Comparison of ENCODE assay signal across 8 mouse cellular contexts in the genomic region with DNA sequence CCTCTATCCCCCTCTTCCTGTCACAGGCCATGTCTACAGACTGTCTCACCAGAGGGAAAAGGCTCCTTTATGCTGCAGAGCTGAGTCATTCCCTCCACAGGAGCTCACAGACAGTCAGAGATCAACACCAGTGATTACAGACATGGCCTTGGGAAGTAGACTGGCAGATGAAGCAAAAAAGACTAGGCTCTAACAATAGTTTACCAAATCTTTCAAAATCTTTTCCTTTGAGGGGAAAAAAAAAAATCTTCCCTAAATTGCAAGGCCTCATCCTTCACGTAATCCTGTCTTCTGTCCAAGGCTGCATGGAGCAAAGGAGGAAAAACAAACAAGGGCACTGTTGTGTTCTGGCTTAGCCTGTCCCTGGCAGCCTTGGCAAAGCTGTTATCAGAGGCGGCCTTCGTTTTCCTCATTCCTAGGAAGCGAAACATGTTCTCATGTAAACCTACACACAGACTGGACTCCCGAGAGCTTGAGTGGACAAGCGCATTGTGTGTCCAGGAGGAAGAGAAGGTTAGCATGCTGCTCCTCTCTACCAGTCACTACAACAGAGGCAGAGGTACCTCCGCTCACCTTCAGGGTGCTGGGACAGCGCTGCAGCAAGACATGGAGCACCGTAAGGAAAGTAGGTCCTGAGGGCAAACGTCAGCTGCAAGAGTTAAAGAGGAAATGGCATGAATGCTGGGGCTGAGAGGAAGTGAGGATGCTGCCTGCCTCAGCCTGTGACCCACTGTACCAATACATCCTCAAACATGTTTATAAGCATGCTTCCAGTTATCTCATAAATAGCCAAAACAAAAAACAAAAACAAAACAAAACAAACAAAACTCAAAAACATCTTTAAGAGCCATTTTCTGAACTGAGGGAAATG.
DNase-seq lines count a peak whose midpoint lies in the region; ATAC-seq and TF ChIP-seq lines count a peak whose summit lies in the region.

No protein-coding gene starts in this region.

- DNase-seq in kidney, postnatal 4 days: no peak
- DNase-seq in MEL (ENCODE audit: low read depth, low spot score): peak; percentile 83
- DNase-seq in liver, embryonic 13.5 days: peak; percentile 35
- DNase-seq in gastrocnemius, postnatal 10 days: no peak
- DNase-seq in frontal cortex, postnatal 14 days (ENCODE audit: low spot score in 2 of 2): no peak
- DNase-seq in urinary bladder, postnatal 36 days (ENCODE audit: low spot score in 2 of 2): no peak

- no peak for TF ChIP-seq CTCF in MEL (IDR thresholded peaks at IDR 0.05 in 2 of 3, conservative IDR thresholded peaks at IDR 0.05 in 1 of 3; ENCODE audit: control insufficient read depth in 1 of 3, insufficient read depth in 1 of 3, low read depth in 2 of 3, low read length in 3 of 3, poor library complexity in 1 of 3, severe bottlenecking in 1 of 3)

- H3K27ac ChIP-seq in kidney, embryonic 14.5 days (ENCODE audit: low read depth, low read length): peak overlapping the region; percentile 65
- peak overlapping the region; percentile 51 for H3K27ac ChIP-seq in MEL (ENCODE audit: control insufficient read depth, low read depth, low read length)
- H3K27ac ChIP-seq in embryonic facial prominence, embryonic 12.5 days: peak overlapping the region; percentile 77
- H3K27ac ChIP-seq in liver, embryonic 13.5 days: no peak overlapping the region

- ATAC-seq in kidney, embryonic 14.5 days (ENCODE audit: low FRiP score, low TSS enrichment): no peak
- no peak for ATAC-seq in embryonic facial prominence, embryonic 12.5 days (ENCODE audit: insufficient number of reproducible peaks, insufficient read depth, low FRiP score, low TSS enrichment)
- ATAC-seq in liver, embryonic 13.5 days (ENCODE audit: low read depth): peak; percentile 52; the same call in 1 of the 2 replicates

- H3K4me3 ChIP-seq in kidney, embryonic 14.5 days (ENCODE audit: low read length): no peak overlapping the region
- no peak overlapping the region for H3K4me3 ChIP-seq in MEL (ENCODE audit: control insufficient read depth in 1 of 2, insufficient read depth in 1 of 2, low read depth in 2 of 2, low read length in 2 of 2)
- no peak overlapping the region for H3K4me3 ChIP-seq in embryonic facial prominence, embryonic 12.5 days
- no peak overlapping the region for H3K4me3 ChIP-seq in liver, embryonic 13.5 days (replicated peaks)

- H3K4me1 ChIP-seq in kidney, embryonic 14.5 days (ENCODE audit: control insufficient read depth, insufficient read depth, low read length): peaks cover 31% of the 10 kb centered on the region
- H3K4me1 ChIP-seq in MEL (ENCODE audit: control insufficient read depth in 1 of 2, insufficient read depth in 2 of 2, low read length in 2 of 2): peaks cover 6 to 20% of the 10 kb centered on the region in 2 experiments
- peaks cover 44% of the 10 kb centered on the region for H3K4me1 ChIP-seq in embryonic facial prominence, embryonic 12.5 days
- peaks cover 31% of the 10 kb centered on the region for H3K4me1 ChIP-seq in liver, embryonic 13.5 days (replicated peaks)

- H3K9ac ChIP-seq in kidney, embryonic 14.5 days (ENCODE audit: low read depth, low read length): no peak overlapping the region
- no peak overlapping the region for H3K9ac ChIP-seq in MEL (ENCODE audit: control insufficient read depth, low read depth, low read length, poor library complexity, severe bottlenecking)
- H3K9ac ChIP-seq in embryonic facial prominence, embryonic 12.5 days: no peak overlapping the region
- H3K9ac ChIP-seq in liver, embryonic 13.5 days: no peak overlapping the region

- TF ChIP-seq RAD21 in MEL (IDR thresholded peaks at IDR 0.05; ENCODE audit: low read depth, low read length): no peak

- TF ChIP-seq POLR2A in MEL (IDR thresholded peaks at IDR 0.05; ENCODE audit: control insufficient read depth in 1 of 2, insufficient read depth in 1 of 2, low read depth in 1 of 2, low read length in 2 of 2, poor library complexity in 1 of 2): no peak

- TF ChIP-seq EP300 in MEL (IDR thresholded peaks at IDR 0.05; ENCODE audit: low read depth in 1 of 2, low read length in 2 of 2): peak; percentile 36 to 42; a peak in 2 of 4 replicates

- 70% methylated on average over 10 of the region's 10 CpGs for WGBS in kidney, embryonic 14.5 days
- WGBS in embryonic facial prominence, embryonic 12.5 days: 49% methylated on average over 10 of the region's 10 CpGs
- 53% methylated on average over 10 of the region's 10 CpGs for WGBS in liver, embryonic 13.5 days (ENCODE audit: insufficient replicate concordance)

- H3K79me2 ChIP-seq in MEL (ENCODE audit: control insufficient read depth, insufficient read depth, low read length, poor library complexity): no peaks in the 10 kb centered on the region

- H3K27me3 ChIP-seq in kidney, embryonic 14.5 days (ENCODE audit: control insufficient read depth, insufficient read depth, low read length): no peaks in the 10 kb centered on the region
- H3K27me3 ChIP-seq in MEL (ENCODE audit: control insufficient read depth in 1 of 2, insufficient read depth in 2 of 2, low read length in 2 of 2): no peaks in the 10 kb centered on the region
- H3K27me3 ChIP-seq in embryonic facial prominence, embryonic 12.5 days: no peaks in the 10 kb centered on the region
- H3K27me3 ChIP-seq in liver, embryonic 13.5 days: no peaks in the 10 kb centered on the region

- no peak overlapping the region for H3K4me2 ChIP-seq in kidney, embryonic 14.5 days (replicated peaks; ENCODE audit: low read depth, low read length)
- no peak overlapping the region for H3K4me2 ChIP-seq in embryonic facial prominence, embryonic 12.5 days (replicated peaks)
- H3K4me2 ChIP-seq in liver, embryonic 13.5 days: no peak overlapping the region

- no peaks in the 10 kb centered on the region for H3K9me3 ChIP-seq in kidney, embryonic 14.5 days (ENCODE audit: control insufficient read depth, low read length)
- no peaks in the 10 kb centered on the region for H3K9me3 ChIP-seq in MEL (replicated peaks; ENCODE audit: insufficient read depth, low read length)
- H3K9me3 ChIP-seq in embryonic facial prominence, embryonic 12.5 days: no peaks in the 10 kb centered on the region
- no peaks in the 10 kb centered on the region for H3K9me3 ChIP-seq in liver, embryonic 13.5 days (replicated peaks)

- no peaks in the 10 kb centered on the region for H3K36me3 ChIP-seq in kidney, embryonic 14.5 days (ENCODE audit: control insufficient read depth, insufficient read depth, low read length)
- peaks cover 0 to 17% of the 10 kb centered on the region in 2 experiments; a peak in 2 of 4 replicates for H3K36me3 ChIP-seq in MEL (ENCODE audit: control insufficient read depth in 1 of 2, insufficient read depth in 2 of 2, low read length in 2 of 2)
- no peaks in the 10 kb centered on the region for H3K36me3 ChIP-seq in embryonic facial prominence, embryonic 12.5 days
- H3K36me3 ChIP-seq in liver, embryonic 13.5 days: 0 out of 2 replicates have a peak, but pooled peaks cover 9% of the 10 kb centered on the region

TF ChIP-seq in MEL, 35 proteins besides CTCF, POLR2A, EP300 and RAD21 (continues in another document):
- TF ChIP-seq RCOR1 (IDR thresholded peaks at IDR 0.05; ENCODE audit: low read depth, low read length) (0 out of 2 replicates have a peak, but pooled peaks have one; percentile 5), CHD2 (IDR thresholded peaks at IDR 0.05; ENCODE audit: low read length) (no peak), SMC3 (IDR thresholded peaks at IDR 0.05; ENCODE audit: low read depth, low read length) (no peak), POLR2AphosphoS2 (IDR thresholded peaks at IDR 0.05; ENCODE audit: low read length) (no peak), TCF12 (IDR thresholded peaks at IDR 0.05; ENCODE audit: low read depth, low read length) (no peak), TAL1 (IDR thresholded peaks at IDR 0.05; ENCODE audit: low read length) (no peak), ZNF384 (IDR thresholded peaks at IDR 0.05; ENCODE audit: low read depth, low read length) (no peak), ZMIZ1 (IDR thresholded peaks at IDR 0.05; ENCODE audit: low read depth, low read length) (no peak), BHLHE40 (IDR thresholded peaks at IDR 0.05; ENCODE audit: borderline replicate concordance, low read depth, low read length) (no peak), MYC (IDR thresholded peaks at IDR 0.05; ENCODE audit: low read depth, low read length) (no peak), GABPA (IDR thresholded peaks at IDR 0.05; ENCODE audit: low read depth, low read length) (no peak), E2F4 (IDR thresholded peaks at IDR 0.05; ENCODE audit: borderline replicate concordance, low read depth, low read length) (no peak), HCFC1 (IDR thresholded peaks at IDR 0.05; ENCODE audit: low read depth, low read length) (no peak), ELF1 (IDR thresholded peaks at IDR 0.05; ENCODE audit: low read depth, low read length) (no peak), TBP (IDR thresholded peaks at IDR 0.05; ENCODE audit: low read depth, low read length) (peak; percentile 66), MAX (IDR thresholded peaks at IDR 0.05; ENCODE audit: low read length) (no peak), UBTF (IDR thresholded peaks at IDR 0.05; ENCODE audit: borderline replicate concordance, insufficient read depth, low read depth, low read length) (no peak), MAFK (IDR thresholded peaks at IDR 0.05; ENCODE audit: borderline replicate concordance, low read depth, low read length) (no peak), SIN3A (IDR thresholded peaks at IDR 0.05; ENCODE audit: low read length) (peak; percentile 24; the same call in 1 of the 2 replicates), MXI1 (IDR thresholded peaks at IDR 0.05; ENCODE audit: low read depth, low read length) (peak; percentile 57; the same call in 1 of the 2 replicates), KAT2A (conservative IDR thresholded peaks at IDR 0.05; ENCODE audit: low read depth, low read length) (no peak), JUND (IDR thresholded peaks at IDR 0.05; ENCODE audit: low read depth, low read length) (no peak), ZC3H11A (IDR thresholded peaks at IDR 0.05; ENCODE audit: low read depth, low read length) (no peak; the same call in 1 of the 2 replicates), USF2 (IDR thresholded peaks at IDR 0.05; ENCODE audit: borderline replicate concordance in 1 of 2, insufficient read depth in 1 of 2, low read depth in 1 of 2, low read length in 2 of 2) (no peak), NRF1 (IDR thresholded peaks at IDR 0.05; ENCODE audit: insufficient read depth, low read depth, low read length, poor library complexity, severe bottlenecking) (no peak), CHD1 (IDR thresholded peaks at IDR 0.05; ENCODE audit: low read depth, low read length) (no peak), GATA1 (IDR thresholded peaks at IDR 0.05; ENCODE audit: low read depth, low read length) (peak; percentile 96), MEF2A (IDR thresholded peaks at IDR 0.05; ENCODE audit: extremely low read depth, insufficient replicate concordance, low read depth, low read length, poor library complexity, severe bottlenecking) (no peak), POLR2AphosphoS5 (IDR thresholded peaks at IDR 0.05; ENCODE audit: borderline replicate concordance, low read depth, low read length) (no peak), NELFE (IDR thresholded peaks at IDR 0.05; ENCODE audit: low read depth, low read length) (no peak)

Comparison
In these comparisons a context has a peak if more than half of its experiments do, and no peak if none do; other contexts are left out.
1. DNase-seq: peak in MEL (single experiment) and liver, embryonic 13.5 days (single experiment); none in kidney, postnatal 4 days (0 of 2), gastrocnemius, postnatal 10 days (single experiment), frontal cortex, postnatal 14 days (0 of 2) and urinary bladder, postnatal 36 days (0 of 2).